Comparison of ENCODE assay signal across 8 mouse cellular contexts in the genomic region with DNA sequence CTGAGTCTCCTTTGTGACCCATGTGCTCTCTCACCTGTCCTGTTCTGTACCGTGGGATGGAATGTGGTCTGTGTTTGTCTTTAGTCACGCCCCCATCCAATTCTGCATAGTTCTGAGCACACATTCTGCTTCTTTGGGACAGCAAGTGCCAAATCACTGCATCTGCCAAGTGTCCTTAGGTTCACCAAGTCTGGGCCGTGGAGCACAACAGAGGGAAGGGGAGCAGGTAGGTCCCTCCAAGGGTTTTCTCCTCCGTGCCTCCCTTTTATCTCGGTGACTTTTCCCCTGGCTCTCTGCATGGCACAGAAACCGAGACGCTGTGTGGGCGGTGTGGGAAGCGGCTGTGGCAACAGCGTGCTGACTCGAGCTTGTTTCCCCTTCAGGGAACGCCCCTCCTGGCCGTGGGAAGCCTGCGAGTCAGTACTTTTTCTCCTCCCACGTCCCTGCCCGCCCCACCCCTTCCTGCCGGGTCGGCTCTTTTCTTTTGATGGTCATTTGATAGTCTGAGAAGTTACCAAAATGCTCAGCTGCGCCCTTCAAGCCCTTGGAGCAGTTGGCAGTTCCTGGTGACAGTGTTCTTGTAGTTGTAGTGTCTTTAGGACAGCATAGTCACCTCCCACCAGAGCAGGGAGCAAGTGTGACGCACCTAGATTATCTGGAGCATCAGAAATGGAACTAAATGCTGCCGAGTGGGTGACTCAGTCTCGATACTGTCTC. TPM values are rescaled to one million over a fixed set of nuclear protein-coding genes. Genes with fewer than 3 reads are reported as not detected.
A peak's percentile ranks its signal among the peaks of the same experiment; 100 is the strongest.
DNase-seq lines count a peak whose midpoint lies in the region; ATAC-seq and TF ChIP-seq lines count a peak whose summit lies in the region.

No protein-coding gene starts in this region.

- DNase-seq in R1 (ENCODE audit: low read depth, low spot score) = peak; percentile 81
- peak; percentile 50 for DNase-seq in kidney, adult 9 months
- DNase-seq in naive thymus-derived CD4-positive, alpha-beta T cell, adult 2 months (ENCODE audit: low read depth) = peak; percentile 87
- DNase-seq in spleen, postnatal 4 days (ENCODE audit: low spot score in 2 of 2) = peak; percentile 48 to 73
- DNase-seq in cerebellum, adult 2 months = no peak

- H3K27me3 ChIP-seq in embryonic facial prominence, embryonic 13.5 days = no peaks in the 10 kb centered on the region
- no peaks in the 10 kb centered on the region for H3K27me3 ChIP-seq in heart, embryonic 11.5 days (ENCODE audit: control insufficient read depth, insufficient read depth, low read length)
- no peaks in the 10 kb centered on the region for H3K27me3 ChIP-seq in liver, embryonic 15.5 days
- no peaks in the 10 kb centered on the region for H3K27me3 ChIP-seq in cerebellum, adult 2 months (ENCODE audit: control insufficient read depth, insufficient read depth, low read length)

- 0 out of 2 replicates have a peak, but pooled peaks have one; percentile 40 for ATAC-seq in embryonic facial prominence, embryonic 13.5 days (ENCODE audit: insufficient number of reproducible peaks, insufficient read depth, low FRiP score, low TSS enrichment, low read depth)
- ATAC-seq in heart, embryonic 11.5 days (replicated peaks; ENCODE audit: insufficient number of reproducible peaks, low FRiP score, low TSS enrichment) = no peak; the same call in 1 of the 2 replicates
- ATAC-seq in liver, embryonic 15.5 days (ENCODE audit: insufficient read depth) = 0 out of 2 replicates have a peak, but pooled peaks have one; percentile 52

- TF ChIP-seq CTCF in cerebellum, adult 2 months (IDR thresholded peaks at IDR 0.05; ENCODE audit: borderline replicate concordance, insufficient read depth, low read depth, low read length) = no peak

- H3K4me3 ChIP-seq in embryonic facial prominence, embryonic 13.5 days = peak overlapping the region; percentile 30
- H3K4me3 ChIP-seq in heart, embryonic 11.5 days (ENCODE audit: low read depth, low read length) = peak overlapping the region; percentile 18; the same call in 1 of the 2 replicates
- peak overlapping the region; percentile 45 for H3K4me3 ChIP-seq in liver, embryonic 15.5 days (replicated peaks)
- no peak overlapping the region for H3K4me3 ChIP-seq in cerebellum, adult 2 months (replicated peaks; ENCODE audit: insufficient read depth, low read depth, low read length)

- peak overlapping the region; percentile 58 for H3K4me2 ChIP-seq in embryonic facial prominence, embryonic 13.5 days
- peak overlapping the region; percentile 53 for H3K4me2 ChIP-seq in heart, embryonic 11.5 days
- peak overlapping the region; percentile 72 for H3K4me2 ChIP-seq in liver, embryonic 15.5 days

- no peaks in the 10 kb centered on the region for H3K36me3 ChIP-seq in embryonic facial prominence, embryonic 13.5 days
- H3K36me3 ChIP-seq in heart, embryonic 11.5 days (ENCODE audit: control insufficient read depth, insufficient read depth, low read length) = peaks cover 3% of the 10 kb centered on the region; the same call in 1 of the 2 replicates
- no peaks in the 10 kb centered on the region for H3K36me3 ChIP-seq in liver, embryonic 15.5 days (replicated peaks)

- no peaks in the 10 kb centered on the region for H3K9me3 ChIP-seq in embryonic facial prominence, embryonic 13.5 days
- no peaks in the 10 kb centered on the region for H3K9me3 ChIP-seq in heart, embryonic 11.5 days (replicated peaks; ENCODE audit: control insufficient read depth, low read length)
- H3K9me3 ChIP-seq in liver, embryonic 15.5 days (replicated peaks) = no peaks in the 10 kb centered on the region

- WGBS in embryonic facial prominence, embryonic 13.5 days = 14% methylated on average over 22 of the region's 22 CpGs
- 18% methylated on average over 22 of the region's 22 CpGs for WGBS in heart, embryonic 11.5 days (ENCODE audit: insufficient replicate concordance)
- 5% methylated on average over 22 of the region's 22 CpGs for WGBS in liver, embryonic 15.5 days (ENCODE audit: insufficient replicate concordance)
- WGBS in cerebellum, adult 2 months = 16% methylated on average over 22 of the region's 22 CpGs

- peak overlapping the region; percentile 60 for H3K27ac ChIP-seq in embryonic facial prominence, embryonic 13.5 days
- H3K27ac ChIP-seq in heart, embryonic 11.5 days (ENCODE audit: low read depth, low read length) = no peak overlapping the region
- H3K27ac ChIP-seq in liver, embryonic 15.5 days (replicated peaks) = no peak overlapping the region
- H3K27ac ChIP-seq in cerebellum, adult 2 months (ENCODE audit: insufficient read depth, low read length) = no peak overlapping the region

- peak overlapping the region; percentile 49 for H3K9ac ChIP-seq in embryonic facial prominence, embryonic 13.5 days
- no peak overlapping the region for H3K9ac ChIP-seq in heart, embryonic 11.5 days (ENCODE audit: low read depth, low read length)
- peak overlapping the region; percentile 37; the same call in 1 of the 2 replicates for H3K9ac ChIP-seq in liver, embryonic 15.5 days

- no peak for TF ChIP-seq POLR2A in cerebellum, adult 2 months (IDR thresholded peaks at IDR 0.05; ENCODE audit: borderline replicate concordance, insufficient read depth, low read length)

- peaks cover 21% of the 10 kb centered on the region for H3K4me1 ChIP-seq in embryonic facial prominence, embryonic 13.5 days
- 0 out of 2 replicates have a peak, but pooled peaks cover 3% of the 10 kb centered on the region for H3K4me1 ChIP-seq in heart, embryonic 11.5 days (ENCODE audit: control insufficient read depth, insufficient read depth, low read length)
- H3K4me1 ChIP-seq in liver, embryonic 15.5 days (replicated peaks) = peaks cover 19% of the 10 kb centered on the region
- no peaks in the 10 kb centered on the region; the same call in 1 of the 2 replicates for H3K4me1 ChIP-seq in cerebellum, adult 2 months (ENCODE audit: control insufficient read depth, insufficient read depth, low read length)

RNA-seq across cellular contexts. Expression of gene Grhl1, which starts 21.0 kb away (rescaled TPM):
- 9.0 and 10.1 TPM in 2 replicates for polyA plus RNA-seq in embryonic facial prominence, embryonic 13.5 days (2015; fragmentation: Nextera tagmentation; extraction: Ambion mirVana)
- 3.3 and 4.9 TPM in 2 replicates for polyA plus RNA-seq in heart, embryonic 11.5 days (2014; fragmentation: Nextera tagmentation; extraction: Ambion mirVana)
- polyA plus RNA-seq in liver, embryonic 15.5 days (2015; fragmentation: Nextera tagmentation; extraction: Ambion mirVana) = 0.48 and 0.60 TPM in 2 replicates
- 2.3 TPM in 2 replicates for polyA plus RNA-seq in cerebellum, adult 2 months (2012; rRNA removed)

RNA-seq across cellular contexts. Expression of gene Klf11, which starts 58.0 kb away (rescaled TPM):
- polyA plus RNA-seq in embryonic facial prominence, embryonic 13.5 days (2015; fragmentation: Nextera tagmentation; extraction: Ambion mirVana) = 11.2 and 13.4 TPM in 2 replicates
- 12.2 and 15.3 TPM in 2 replicates for polyA plus RNA-seq in heart, embryonic 11.5 days (2014; fragmentation: Nextera tagmentation; extraction: Ambion mirVana)
- polyA plus RNA-seq in liver, embryonic 15.5 days (2015; fragmentation: Nextera tagmentation; extraction: Ambion mirVana) = 9.3 and 10.2 TPM in 2 replicates
- 4.8 and 4.9 TPM in 2 replicates for polyA plus RNA-seq in cerebellum, adult 2 months (2012; rRNA removed)

Comparison
In these comparisons a context has a peak if more than half of its experiments do, and no peak if none do; other contexts are left out.
1. DNase-seq: peak in R1 (single experiment), kidney, adult 9 months (single experiment), naive thymus-derived CD4-positive, alpha-beta T cell, adult 2 months (single experiment) and spleen, postnatal 4 days (2 of 2); none in cerebellum, adult 2 months (0 of 2).
2. Peak in every context shown above with its lines, with median percentiles within 50 percentile points of each other: H3K4me2 ChIP-seq.